Mouse (Mus musculus) embryonic facial prominence, embryonic 14.5 days (tissue): ENCODE measurements at regions not wholly inside any gene's neighbourhood (a gene's known extent, or its start where the extent isn't known, plus 50 kb on each side); places are given as distances from the start of the nearest gene placed in this dataset.

ENCODE experiments used
- ATAC-seq: fragments of 200-750 bp; cut with Nextera tagmentation; 2 replicates; pipeline ENCODE4 v1.8.0; 2017; ENCODE audit warnings: low read depth, moderate number of reproducible peaks, moderate TSS enrichment
- DNase-seq: peaks from one replicate; pipeline ENCODE4 v3.0.0-alpha.2; 2015; ENCODE audit warnings: low spot score
- H3K27ac ChIP-seq: fragments of 300-500 bp; sonication (generic); replicated peaks from 2 replicates; pipeline ENCODE4 v1.5.1; 2014; ENCODE audit warnings: low read depth, mild to moderate bottlenecking, low read length, moderate library complexity
- H3K27me3 ChIP-seq: fragments of 300-500 bp; sonication (generic); replicated peaks from 2 replicates; pipeline ENCODE4 v1.6.1; 2014; ENCODE audit warnings: low read length; ENCODE audit not compliant: control insufficient read depth, insufficient read depth
- H3K36me3 ChIP-seq: fragments of 300-500 bp; sonication (generic); 2 replicates; pipeline ENCODE4 v1.6.1; 2014; ENCODE audit warnings: low read length, mixed read lengths; ENCODE audit not compliant: control insufficient read depth, insufficient read depth
- H3K4me1 ChIP-seq: fragments of 300-500 bp; sonication (generic); 2 replicates; pipeline ENCODE4 v1.6.1; 2014; ENCODE audit warnings: antibody characterized with exemption, low read length; ENCODE audit not compliant: control insufficient read depth, insufficient read depth
- H3K4me2 ChIP-seq: fragments of 300-500 bp; sonication (generic); 2 replicates; pipeline ENCODE4 v1.6.1; 2014; ENCODE audit warnings: low read depth, mild to moderate bottlenecking, low read length, moderate library complexity, mixed read lengths
- H3K4me3 ChIP-seq: fragments of 300-500 bp; sonication (generic); 2 replicates; pipeline ENCODE4 v1.5.1; 2014; ENCODE audit warnings: low read depth, mild to moderate bottlenecking, low read length
- H3K9ac ChIP-seq: fragments of 300-500 bp; sonication (generic); 2 replicates; pipeline ENCODE4 v1.6.1; 2014; ENCODE audit warnings: low read depth, mild to moderate bottlenecking, low read length, moderate library complexity, mixed read lengths
- H3K9me3 ChIP-seq: fragments of 300-500 bp; sonication (generic); 2 replicates; pipeline ENCODE4 v1.6.1; 2016; ENCODE audit warnings: low read length; ENCODE audit not compliant: control insufficient read depth
- WGBS: fragments of 180-500 bp; shearing (Covaris S2); extraction: QIAGEN DNeasy Blood & Tissue Kit; methylation state at CpG from one replicate; pipeline ENCODE4 v1.1.7; 2014; 5-methylcytosine and 5-hydroxymethylcytosine counted together

- Histone ChIP-seq H3K9ac (no peak overlapping the region), H3K9me3 (no peaks in the 10 kb centered on the region), H3K4me2 (no peak overlapping the region), H3K27me3 (no peaks in the 10 kb centered on the region), H3K4me1 (peaks cover 7% of the 10 kb centered on the region; the same call in 1 of the 2 replicates), H3K4me3 (no peak overlapping the region), H3K36me3 (no peaks in the 10 kb centered on the region), H3K27ac (no peak overlapping the region)
- no peak for ATAC-seq
- WGBS, result 95% methylated on average over 5 of the region's 5 CpGs
- no peak for DNase-seq
These were observed 248.6 kb downstream of the Foxo1 start for GRCm38 (mm10) chr3:52516691-52517090.

GRCm38 (mm10) chr3:52512761-52513160 lies 244.6 kb downstream of the Foxo1 start:
- no peak for DNase-seq
- WGBS, result 86% methylated on average over 8 of the region's 8 CpGs
- Histone ChIP-seq H3K4me1 (no peaks in the 10 kb centered on the region), H3K9me3 (peaks cover 3% of the 10 kb centered on the region; the same call in 1 of the 2 replicates), H3K27ac (no peak overlapping the region), H3K36me3 (no peaks in the 10 kb centered on the region), H3K4me3 (no peak overlapping the region), H3K27me3 (no peaks in the 10 kb centered on the region), H3K4me2 (no peak overlapping the region), H3K9ac (no peak overlapping the region)
- ATAC-seq, result no peak

GRCm38 (mm10) chr3:52511549-52511948 lies 243.4 kb downstream of the Foxo1 start:
- Histone ChIP-seq H3K27me3 (no peaks in the 10 kb centered on the region), H3K36me3 (no peaks in the 10 kb centered on the region), H3K9me3 (peaks cover 9% of the 10 kb centered on the region; the same call in 1 of the 2 replicates), H3K4me3 (no peak overlapping the region), H3K4me1 (no peaks in the 10 kb centered on the region), H3K27ac (no peak overlapping the region), H3K4me2 (no peak overlapping the region), H3K9ac (no peak overlapping the region)
- DNase-seq (no peak), ATAC-seq (no peak)
- 57% methylated on average over 9 of the region's 9 CpGs for WGBS

- DNase-seq, result no peak
- Histone ChIP-seq H3K36me3 (no peaks in the 10 kb centered on the region), H3K27ac (no peak overlapping the region), H3K4me1 (no peaks in the 10 kb centered on the region), H3K4me2 (peak overlapping the region; percentile 34; the same call in 1 of the 2 replicates), H3K9me3 (peaks cover 9% of the 10 kb centered on the region; the same call in 1 of the 2 replicates), H3K4me3 (no peak overlapping the region), H3K9ac (no peak overlapping the region), H3K27me3 (no peaks in the 10 kb centered on the region)
- ATAC-seq, result no peak
- whole genome bisulfite sequencing, result 55% methylated on average over 6 of the region's 6 CpGs
These were observed 242.7 kb downstream of the Foxo1 start for GRCm38 (mm10) chr3:52510831-52511230.

GRCm38 (mm10) chr3:52510088-52510765 lies 242.1 kb downstream of the Foxo1 start:
- WGBS, result 57% methylated on average over 12 of the region's 12 CpGs
- ATAC-seq (peak; percentile 71; the same call in 1 of the 2 replicates), DNase-seq (peak; percentile 71)
- peak overlapping the region; percentile 34 for H3K4me2 ChIP-seq
- no peak overlapping the region for H3K27ac ChIP-seq
- H3K4me3 ChIP-seq, result peak overlapping the region; percentile 13; the same call in 1 of the 2 replicates
- no peaks in the 10 kb centered on the region for H3K36me3 ChIP-seq
- peaks cover 9% of the 10 kb centered on the region; the same call in 1 of the 2 replicates for H3K9me3 ChIP-seq
- H3K9ac ChIP-seq, result no peak overlapping the region
- H3K4me1 ChIP-seq, result no peaks in the 10 kb centered on the region
- H3K27me3 ChIP-seq, result no peaks in the 10 kb centered on the region

GRCm38 (mm10) chr3:52503925-52504324 lies 235.8 kb downstream of the Foxo1 start:
- Histone ChIP-seq H3K4me3 (no peak overlapping the region), H3K9ac (no peak overlapping the region), H3K9me3 (peaks cover 9% of the 10 kb centered on the region; the same call in 1 of the 2 replicates), H3K4me2 (no peak overlapping the region), H3K36me3 (no peaks in the 10 kb centered on the region), H3K27me3 (no peaks in the 10 kb centered on the region), H3K27ac (no peak overlapping the region), H3K4me1 (no peaks in the 10 kb centered on the region)
- 88% methylated on average over 9 of the region's 9 CpGs for whole genome bisulfite sequencing
- no peak for DNase-seq
- no peak for ATAC-seq

- WGBS, result 21% methylated on average over 7 of the region's 7 CpGs
- H3K27ac ChIP-seq, result no peak overlapping the region
- H3K4me2 ChIP-seq, result no peak overlapping the region
- H3K4me3 ChIP-seq, result no peak overlapping the region
- ATAC-seq, result no peak
- peak; percentile 7 for DNase-seq
- H3K27me3 ChIP-seq, result no peaks in the 10 kb centered on the region
- no peaks in the 10 kb centered on the region for H3K36me3 ChIP-seq
- H3K9ac ChIP-seq, result no peak overlapping the region
- no peaks in the 10 kb centered on the region for H3K4me1 ChIP-seq
- H3K9me3 ChIP-seq, result 0 out of 2 replicates have a peak, but pooled peaks cover 3% of the 10 kb centered on the region
These were observed 234.1 kb downstream of the Foxo1 start for GRCm38 (mm10) chr3:52502223-52502622.

- Histone ChIP-seq H3K27me3 (no peaks in the 10 kb centered on the region), H3K9me3 (no peaks in the 10 kb centered on the region), H3K27ac (no peak overlapping the region), H3K36me3 (no peaks in the 10 kb centered on the region), H3K4me1 (no peaks in the 10 kb centered on the region), H3K9ac (no peak overlapping the region), H3K4me3 (no peak overlapping the region), H3K4me2 (no peak overlapping the region)
- no peak for ATAC-seq
- WGBS, result 81% methylated on average over 8 of the region's 8 CpGs
- DNase-seq, result no peak
These were observed 233.5 kb downstream of the Foxo1 start for GRCm38 (mm10) chr3:52501614-52502013.

- ATAC-seq (no peak), DNase-seq (no peak)
- H3K36me3 ChIP-seq, result no peaks in the 10 kb centered on the region
- no peaks in the 10 kb centered on the region for H3K27me3 ChIP-seq
- no peak overlapping the region for H3K27ac ChIP-seq
- H3K9me3 ChIP-seq, result no peaks in the 10 kb centered on the region
- H3K4me3 ChIP-seq, result no peak overlapping the region
- 78% methylated on average over 6 of the region's 6 CpGs for WGBS
- no peaks in the 10 kb centered on the region for H3K4me1 ChIP-seq
- H3K9ac ChIP-seq, result no peak overlapping the region
- no peak overlapping the region for H3K4me2 ChIP-seq
These were observed 231.9 kb downstream of the Foxo1 start for GRCm38 (mm10) chr3:52500026-52500425.
